Mouse (Mus musculus) thymus, adult 18-20 months (tissue): ENCODE data around the gene Socs7.

Experiments used
- DNase-seq, 2 experiments: peaks; one replicate each; pipeline ENCODE4 v3.0.0; 2022; ENCODE audit warnings: mixed read lengths in 2 of 2

The Socs7 gene

DNA sequence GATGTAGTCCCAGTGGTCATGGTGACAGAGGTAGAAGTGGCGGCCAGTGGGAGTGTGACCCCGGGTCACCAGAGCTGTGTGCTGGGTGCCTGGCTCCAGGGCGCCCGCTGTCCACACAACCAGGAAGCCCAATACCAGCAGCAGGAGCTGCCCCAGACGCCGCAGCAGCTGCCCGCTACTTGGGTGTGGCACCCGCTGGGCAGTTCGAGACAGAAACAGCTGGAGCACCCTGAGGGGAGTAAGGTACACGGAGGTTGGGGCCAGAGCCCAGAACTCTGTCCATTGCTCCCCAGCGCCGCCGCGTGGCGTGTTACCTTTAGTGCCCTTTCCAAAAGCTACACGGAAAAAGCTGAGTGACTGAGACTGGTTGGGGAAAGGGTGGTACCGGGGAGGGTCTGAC is 18.7 kb upstream of the Socs7 start:
- peak; percentile 21 to 26 for DNase-seq

DNA sequence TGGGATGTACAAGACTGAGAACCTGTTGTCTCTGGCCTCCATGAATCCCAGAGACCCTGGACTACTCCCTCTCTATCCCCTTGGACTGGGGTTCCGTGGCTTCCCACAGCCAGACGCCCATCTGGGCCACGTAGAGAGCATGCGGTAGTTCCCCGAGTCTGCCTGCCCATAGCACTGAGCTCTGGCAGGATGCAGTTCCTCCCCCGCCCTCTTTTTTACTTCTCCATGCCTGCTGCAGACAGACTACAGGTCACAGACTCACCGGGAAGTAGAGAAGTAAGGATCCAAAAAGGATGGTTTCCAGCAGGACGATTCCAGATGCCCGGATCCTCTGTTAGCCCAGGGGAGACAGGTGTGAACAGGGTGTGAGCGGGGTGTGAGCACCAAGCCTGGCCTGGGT is 16.9 kb upstream of the Socs7 start:
- no peak for DNase-seq

DNA sequence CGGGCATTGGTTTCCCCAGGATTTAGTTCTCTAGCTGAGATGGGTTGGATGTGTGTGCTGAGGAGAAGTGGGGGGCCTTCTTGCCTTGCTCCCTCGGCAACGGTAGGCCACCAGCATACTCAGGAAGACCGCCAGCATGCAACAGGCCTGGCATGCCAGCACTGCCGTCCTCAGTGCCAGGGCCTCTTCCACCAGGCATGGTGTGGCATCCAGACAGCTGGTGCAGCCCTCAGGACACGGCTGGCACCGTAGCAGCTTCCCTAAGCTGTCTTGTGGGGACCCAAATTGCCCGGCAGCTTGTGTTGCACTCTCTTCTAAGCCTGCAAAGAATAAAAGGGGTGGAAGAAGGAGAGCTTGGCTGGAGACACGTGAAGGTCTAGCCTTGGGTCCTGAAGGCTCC is 16.0 kb upstream of the Socs7 start:
- no peak for DNase-seq

DNA sequence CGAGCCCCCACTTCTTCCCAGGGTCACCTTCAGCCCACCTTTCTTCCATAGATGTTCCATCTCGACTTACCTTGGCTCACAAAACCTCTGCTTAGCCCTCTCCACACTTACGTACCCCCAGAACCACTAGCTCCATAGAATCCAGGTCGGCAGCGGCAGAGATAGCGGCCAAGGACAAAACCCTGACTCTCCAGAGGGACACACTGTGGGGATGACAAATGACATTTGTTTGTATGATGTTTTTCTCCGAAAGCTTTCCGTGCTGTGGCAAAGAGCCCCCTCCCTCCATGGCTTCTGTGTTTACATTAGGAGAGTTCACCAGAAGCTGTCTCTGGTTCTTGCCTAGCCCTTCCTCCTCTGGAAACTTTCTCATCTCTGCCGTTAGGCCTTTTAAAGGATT is 15.1 kb upstream of the Socs7 start:
- no peak for DNase-seq

DNA sequence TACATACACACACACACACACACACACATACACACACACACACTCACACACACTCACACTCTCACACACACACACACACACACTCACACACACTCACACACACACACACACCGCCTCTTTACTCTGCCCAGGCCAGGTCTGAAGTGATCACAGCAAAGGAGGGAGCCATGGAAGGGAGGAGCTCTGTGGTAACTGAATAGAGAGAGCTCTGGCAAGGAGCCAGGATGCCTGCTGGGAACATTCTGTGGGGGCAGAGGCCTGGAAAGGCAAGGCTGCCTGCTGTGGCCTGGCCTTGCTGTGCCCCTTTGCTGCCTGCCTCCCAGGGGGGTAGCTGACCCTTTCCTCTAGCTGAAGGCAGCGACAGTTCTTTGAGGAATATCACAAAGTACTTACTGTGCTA is 12.3 kb upstream of the Socs7 start:
- no peak for DNase-seq

DNA sequence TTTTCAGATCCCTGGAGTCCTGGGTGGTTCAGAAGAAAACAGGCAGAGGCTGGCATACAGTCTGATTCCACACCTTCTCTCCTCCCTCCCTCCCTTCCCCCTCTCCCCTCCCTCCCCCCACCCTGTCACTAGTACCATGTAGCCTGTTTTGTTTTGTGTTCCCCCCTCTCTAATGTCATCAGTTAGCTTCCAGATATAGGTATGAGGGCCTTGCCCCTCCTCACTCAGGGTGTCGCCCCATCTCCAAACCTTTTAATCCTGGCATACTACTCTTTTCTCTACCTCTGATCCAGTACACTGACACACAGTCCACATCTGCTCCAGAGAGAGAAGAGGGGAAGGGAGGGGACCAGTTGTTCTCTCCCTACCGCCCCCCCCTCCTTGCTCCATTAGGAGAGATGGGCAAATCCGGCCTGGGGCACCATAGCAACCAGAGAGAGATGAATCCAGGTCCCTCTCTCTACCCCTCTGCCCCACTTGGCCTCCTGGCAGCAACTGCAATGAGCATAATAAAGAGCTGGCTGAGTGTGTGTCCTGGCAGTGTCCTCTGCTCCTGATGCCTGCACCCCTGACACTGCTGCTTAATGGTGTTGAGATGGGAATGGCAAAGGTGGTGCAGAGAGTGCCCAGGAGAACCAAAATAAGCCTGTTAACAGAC is 10.2 kb upstream of the Socs7 start, which contains the start of gene Gpr179:
Gpr179 (minus strand) TSS at position 51 of the 658 bp plus-strand sequence.
- no peak for DNase-seq

DNA sequence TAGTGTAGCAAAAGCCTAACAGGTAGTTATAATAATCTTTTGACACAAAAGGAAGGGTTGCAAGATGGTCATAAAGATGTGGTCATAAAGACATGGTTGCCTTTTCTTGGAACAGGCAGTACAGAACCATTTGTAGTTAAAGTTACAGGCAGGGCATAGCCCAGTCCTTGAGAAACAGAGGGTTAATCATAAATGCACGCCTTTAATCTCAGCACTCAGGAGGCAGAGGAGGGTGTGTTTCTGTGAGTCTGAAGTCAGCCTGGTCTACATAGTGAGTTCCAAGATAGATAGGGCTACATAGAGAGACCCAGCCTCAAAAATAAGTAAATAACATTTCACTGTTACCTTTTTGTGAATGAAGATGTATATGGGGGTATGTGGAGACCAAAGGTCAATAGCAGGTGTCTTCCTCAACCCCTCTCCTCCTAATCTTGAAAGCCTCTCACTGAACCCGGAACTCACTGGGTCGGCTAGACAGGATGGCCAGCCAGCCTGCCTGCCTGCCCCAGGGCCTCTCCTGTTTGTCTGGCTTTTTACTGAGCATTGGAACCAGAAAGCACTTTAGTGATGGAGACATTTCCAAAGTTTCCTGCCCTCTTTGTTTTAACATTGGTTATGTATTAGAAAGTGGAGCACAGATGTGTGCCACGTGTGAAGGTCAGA is 9.3 kb upstream of the Socs7 start:
- DNase-seq, result no peak

DNA sequence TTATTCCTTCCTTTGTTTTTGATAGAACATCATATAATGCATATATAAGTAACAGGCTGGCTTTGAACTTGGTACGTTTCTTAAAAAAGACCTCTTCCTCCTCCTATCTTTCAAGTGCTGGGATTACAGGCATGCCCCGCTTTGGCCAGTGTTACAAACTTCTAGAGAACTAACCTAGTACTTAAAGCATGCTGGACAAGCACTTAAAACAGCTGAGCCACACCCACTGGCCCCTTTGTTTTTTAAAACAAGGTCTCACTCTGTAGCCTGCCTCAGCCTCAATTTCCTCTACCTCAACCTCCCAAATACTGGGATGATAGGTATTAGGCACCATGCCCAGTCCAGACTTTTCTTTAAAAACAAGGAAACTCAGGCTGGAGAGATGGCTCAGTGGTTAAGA is 7.7 kb upstream of the Socs7 start:
- no peak for DNase-seq

DNA sequence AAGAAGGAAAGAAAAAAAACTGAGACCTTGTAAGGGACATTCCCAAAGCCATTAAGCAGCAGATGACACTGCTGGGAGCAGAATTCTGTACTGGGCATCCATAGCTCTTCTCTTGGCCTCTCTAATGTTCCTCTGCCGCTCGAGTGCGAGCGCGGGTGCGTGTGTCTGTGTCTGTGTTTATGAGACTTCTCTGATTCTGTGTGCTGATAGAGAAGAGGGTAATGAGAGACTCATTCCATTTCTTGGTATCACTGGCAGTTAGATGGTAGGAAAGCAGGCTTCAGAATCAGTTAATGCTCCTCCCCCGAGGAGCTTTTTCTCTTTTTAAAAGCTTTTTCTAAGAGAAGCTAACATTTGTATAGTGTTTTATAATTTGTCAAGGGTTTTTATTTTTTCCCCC is 7.1 kb upstream of the Socs7 start:
- DNase-seq, result no peak

DNA sequence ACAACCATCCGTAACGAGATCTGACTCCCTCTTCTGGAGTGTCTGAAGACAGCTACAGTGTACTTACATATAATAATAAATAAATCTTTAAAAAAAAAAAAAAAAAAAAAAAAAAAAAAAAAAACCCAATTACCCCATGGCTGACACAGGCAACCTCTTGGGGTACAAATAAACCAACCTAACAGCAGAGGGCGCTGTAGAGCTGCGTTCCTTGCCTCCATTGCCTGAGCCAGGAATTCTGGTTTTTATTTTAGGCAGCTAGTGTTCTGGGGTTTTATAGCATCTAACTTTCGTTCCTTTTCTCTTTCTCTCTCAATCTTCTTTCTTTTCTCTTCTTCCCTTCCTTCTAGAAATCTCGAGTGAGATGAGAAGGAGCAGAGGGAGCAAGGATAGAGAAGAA is 4.7 kb upstream of the Socs7 start:
- DNase-seq, result peak; percentile 21 to 29

DNA sequence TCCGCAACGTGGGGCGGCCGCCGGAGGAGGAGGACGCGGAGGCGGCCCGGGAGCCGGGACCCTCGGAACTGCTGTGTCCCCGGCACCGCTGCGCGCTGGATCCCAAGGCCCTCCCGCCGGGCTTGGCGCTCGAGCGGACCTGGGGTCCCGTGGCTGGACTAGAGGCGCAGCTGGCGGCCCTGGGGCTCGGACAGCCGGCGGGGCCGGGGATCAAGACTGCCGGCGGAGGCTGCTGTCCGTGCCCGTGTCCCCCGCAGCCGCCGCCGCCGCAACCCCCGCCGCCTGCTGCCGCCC is 245 bp downstream of the Socs7 start:
- DNase-seq, result peak in 1 of 2 experiments; percentile 21

DNA sequence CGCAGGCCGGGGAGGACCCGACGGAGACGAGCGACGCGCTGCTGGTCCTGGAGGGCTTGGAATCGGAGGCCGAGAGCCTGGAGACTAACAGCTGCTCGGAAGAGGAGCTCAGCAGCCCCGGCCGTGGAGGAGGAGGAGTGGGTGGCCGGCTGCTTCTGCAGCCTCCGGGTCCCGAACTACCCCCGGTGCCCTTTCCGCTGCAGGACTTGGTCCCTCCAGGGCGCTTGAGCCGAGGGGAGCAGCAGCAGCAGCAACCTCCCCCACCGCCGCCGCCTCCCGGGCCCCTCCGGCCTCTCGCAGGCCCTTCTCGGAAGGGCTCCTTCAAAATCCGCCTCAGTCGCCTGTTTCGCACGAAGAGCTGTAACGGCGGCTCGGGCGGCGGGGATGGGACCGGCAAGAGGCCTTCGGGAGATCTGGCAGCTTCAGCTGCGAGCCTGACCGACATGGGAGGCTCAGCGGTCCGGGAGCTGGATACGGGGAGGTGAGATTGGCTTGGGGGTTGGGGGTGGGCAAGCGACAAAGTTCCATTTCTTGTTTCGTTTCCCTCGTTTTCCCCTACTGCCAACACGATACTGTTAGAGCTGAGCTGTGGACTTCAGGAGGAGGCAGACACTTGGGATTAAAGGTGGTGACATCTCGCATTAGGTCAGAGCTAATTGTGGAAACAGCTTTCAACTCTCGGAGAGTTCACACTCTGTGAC is 742 bp downstream of the Socs7 start:
- DNase-seq, result peak; percentile 13 to 29

DNA sequence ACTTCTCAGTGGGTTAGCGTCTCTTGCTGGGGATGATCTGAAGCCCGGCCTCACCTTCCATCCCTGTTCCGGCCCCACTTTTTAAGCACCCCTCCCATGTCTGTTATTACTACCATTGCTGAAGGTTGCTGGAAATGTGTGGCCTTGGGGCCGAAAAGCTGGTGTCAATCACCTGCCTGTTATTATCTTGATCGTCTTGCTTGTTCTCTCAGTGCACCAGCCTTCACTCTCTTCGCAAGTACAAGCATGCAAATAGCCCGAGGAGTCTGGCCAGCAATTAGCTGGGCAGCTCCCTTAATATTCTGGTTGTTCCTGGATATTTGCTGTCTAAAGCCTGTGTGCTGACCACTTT is 1.3 kb downstream of the Socs7 start:
- DNase-seq, result no peak

DNA sequence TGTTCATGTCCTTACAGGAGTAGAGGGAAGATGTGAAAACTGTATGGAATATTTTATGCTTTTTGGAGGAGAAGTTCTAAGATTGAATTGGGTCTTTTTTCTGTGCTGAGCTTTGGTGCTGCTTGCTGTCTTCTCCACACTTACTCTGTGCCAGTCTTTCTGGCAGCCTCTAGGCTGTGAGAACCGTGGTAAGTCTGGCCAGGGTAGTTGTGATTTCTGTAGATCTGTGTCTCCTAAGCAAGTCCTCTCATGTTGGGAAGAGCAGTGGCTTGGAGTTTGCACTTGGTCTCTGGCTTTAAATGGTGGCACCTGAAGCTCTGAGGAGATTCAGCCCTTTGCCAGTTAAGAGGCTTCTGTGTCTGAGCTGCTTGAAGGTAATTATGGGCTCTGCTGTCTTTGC is 3.2 kb downstream of the Socs7 start:
- DNase-seq, result no peak

DNA sequence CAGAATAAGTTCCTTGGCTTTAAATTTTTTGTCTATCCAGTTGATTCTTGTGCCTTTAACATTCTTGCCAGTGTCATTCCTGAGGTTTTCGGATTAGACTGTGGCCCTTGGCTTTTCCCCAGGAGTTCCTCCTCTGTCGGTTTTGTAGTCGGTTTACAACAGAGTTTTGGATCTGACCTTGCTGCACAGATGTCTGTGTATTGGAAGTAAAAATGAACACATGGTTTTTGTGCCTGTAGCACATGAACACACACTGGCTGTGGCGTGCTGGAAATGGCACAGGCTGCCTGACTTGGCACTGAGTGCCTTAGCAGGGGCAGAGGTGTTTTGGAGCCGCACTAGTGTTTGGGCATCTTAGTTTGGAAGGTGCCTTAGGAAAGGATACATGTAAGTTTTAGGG is 6.2 kb downstream of the Socs7 start:
- no peak for DNase-seq

DNA sequence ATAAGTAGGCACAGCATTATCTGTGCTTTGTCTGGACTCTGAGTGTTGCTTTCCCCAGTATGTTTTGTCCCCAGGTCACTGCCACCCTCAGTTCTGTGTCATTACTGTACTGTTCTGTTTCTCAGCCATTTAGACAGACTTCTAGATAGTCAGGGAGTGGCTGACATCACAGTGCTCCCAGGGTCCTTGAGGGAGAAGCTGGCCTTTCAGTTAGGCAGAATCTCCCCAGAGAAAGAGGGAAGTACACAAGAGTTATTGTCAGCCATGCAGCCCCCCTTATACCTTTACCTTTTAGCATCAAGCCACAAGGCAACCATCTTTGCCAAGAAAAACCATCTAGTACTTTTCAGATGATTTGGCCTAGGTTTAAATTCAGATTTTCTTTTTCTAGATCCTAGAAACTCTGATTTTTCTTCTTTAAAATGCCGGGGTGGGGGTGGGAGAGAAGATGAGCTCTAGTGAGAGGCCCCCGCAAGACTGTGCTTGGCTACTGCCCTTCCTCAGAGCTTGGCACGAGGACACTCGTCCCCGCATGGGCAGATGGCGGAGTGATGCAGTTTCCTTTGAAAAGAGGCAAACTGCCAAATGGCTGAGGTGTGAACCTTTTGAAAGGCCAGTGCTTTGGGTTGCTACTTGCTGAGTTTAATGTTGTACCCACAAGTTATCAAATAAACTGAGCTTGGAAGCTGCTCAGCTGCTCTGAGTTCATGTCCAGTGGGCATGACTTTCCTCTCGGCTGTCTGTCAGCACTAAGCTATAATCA is 8.2 kb downstream of the Socs7 start:
- DNase-seq, result no peak

DNA sequence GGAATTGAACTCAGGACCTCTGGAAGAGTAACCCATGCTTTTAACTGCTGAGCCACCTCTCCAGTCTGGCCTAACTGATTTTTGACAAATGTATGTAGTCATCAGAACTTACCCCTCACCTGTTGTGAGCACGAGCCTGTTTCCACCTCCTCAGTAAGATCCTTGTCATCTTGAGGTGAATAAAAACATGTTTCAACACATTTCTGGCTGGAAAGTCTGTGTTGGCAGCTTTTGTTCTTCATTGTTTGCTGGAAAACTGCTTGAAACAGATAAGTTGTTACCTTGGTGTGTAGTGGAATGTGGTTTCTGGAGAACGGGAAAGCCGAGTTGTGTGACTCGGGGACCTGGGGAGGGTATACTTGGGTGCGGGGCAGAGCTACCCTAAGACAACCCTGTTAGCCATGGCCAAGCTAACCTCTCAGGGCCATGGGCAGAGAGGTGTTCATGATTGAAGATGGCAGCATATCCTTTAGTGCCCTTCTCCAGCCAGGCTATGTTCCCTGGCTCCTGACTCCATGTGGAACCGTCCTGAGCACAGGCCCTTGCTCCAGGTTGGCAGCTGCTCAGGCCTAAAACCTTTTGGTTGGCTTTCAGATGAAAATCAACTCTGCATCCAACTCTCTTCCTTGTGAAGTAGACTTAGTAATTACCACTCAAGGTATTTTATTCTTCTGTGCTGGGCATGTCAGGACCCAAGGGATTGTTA is 10.0 kb downstream of the Socs7 start:
- no peak for DNase-seq

DNA sequence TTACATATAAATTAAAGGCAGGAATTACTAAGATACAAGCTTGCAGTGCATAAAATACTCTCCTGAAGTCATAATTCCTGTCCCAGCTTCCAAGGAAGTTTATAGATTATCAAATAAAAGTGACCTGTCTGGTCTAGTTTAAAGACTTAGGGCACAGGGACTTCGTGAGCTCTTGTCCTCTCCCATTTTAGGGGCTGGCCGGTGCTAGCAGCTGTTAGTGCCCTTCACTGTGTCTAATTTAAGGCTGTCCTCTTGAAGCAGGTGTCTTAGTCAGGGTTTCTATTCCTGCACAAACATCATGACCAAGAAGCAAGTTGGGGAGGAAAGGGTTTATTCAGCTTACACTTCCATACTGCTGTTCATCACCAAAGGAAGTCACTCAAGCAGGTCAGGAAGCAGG is 11.1 kb downstream of the Socs7 start:
- no peak for DNase-seq

DNA sequence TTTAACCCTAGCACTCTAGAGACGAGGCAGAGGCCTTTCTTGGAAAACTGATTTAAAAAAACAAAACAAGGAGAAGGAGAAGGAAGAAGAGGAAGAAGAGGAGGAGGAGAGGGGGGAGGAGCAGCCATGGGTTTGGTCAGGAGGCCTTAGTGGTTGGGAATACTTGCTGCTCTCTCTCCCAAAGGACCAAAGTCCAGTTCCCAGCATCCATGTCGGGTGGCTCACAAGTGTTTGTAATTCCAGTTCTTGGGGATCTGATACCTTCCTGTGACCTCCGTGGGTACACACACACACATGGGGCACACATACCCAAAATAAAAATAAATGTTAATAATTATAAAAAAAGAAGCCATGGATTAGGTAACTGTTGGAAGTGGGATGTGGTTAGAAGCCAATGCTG is 17.7 kb downstream of the Socs7 start:
- no peak for DNase-seq

DNA sequence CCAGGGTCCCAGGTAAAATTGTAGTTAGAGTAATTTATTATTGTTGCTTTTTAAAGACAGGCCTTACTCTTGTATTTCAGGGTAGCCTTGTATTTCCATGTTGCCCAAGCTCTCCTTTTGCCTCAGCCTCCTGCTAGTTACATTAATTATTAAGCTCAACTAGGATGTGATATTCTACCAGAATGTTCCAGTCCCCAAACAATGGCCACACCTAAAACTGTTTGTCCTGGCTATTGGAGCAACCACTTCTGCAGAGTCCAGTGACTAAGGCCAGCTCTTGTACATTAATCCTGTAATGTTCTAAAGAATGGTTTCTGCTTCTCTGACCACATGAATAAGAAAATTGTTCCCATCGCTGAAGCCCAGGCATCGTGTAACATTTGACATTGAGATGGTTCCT is 20.7 kb downstream of the Socs7 start:
- no peak for DNase-seq

DNA sequence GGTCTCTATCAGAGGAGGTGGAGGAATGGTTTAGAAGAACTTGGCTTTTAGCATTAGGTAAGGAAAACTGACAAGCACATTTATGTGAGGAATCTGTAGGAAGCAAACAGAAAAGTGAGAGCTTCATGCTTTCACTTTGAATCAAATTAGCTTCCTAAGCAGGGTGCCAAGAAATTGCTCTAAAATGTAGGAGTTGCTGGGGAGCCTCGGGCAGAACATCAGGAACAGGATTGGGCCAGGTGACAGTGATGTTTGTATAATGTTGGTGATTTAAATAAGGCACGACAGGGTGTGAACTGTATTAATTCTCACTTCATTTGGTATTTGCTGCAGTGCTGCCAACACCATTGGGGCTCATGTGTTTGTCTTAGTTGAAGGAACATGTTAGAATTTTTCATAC is 21.4 kb downstream of the Socs7 start:
- no peak for DNase-seq

DNA sequence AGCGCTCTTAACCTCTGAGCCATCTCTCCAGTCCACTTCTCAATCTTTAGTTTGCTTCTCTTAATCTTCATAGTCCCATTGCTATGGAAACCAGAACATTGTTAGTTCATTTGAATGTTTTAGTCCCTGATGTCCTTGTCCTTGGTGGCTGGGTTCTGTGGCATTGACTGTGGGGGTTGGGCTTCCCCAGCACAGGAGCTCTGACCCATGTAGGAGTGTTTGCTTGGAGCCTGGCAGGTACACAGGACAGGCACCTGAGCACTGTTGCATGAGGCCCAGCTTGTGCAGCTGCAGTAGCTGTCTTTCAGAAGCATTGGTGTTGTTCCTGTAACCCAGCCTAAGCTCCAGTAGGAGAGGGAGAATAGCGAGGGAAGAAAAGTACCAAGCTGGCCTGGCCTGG is 25.5 kb downstream of the Socs7 start:
- no peak for DNase-seq

DNA sequence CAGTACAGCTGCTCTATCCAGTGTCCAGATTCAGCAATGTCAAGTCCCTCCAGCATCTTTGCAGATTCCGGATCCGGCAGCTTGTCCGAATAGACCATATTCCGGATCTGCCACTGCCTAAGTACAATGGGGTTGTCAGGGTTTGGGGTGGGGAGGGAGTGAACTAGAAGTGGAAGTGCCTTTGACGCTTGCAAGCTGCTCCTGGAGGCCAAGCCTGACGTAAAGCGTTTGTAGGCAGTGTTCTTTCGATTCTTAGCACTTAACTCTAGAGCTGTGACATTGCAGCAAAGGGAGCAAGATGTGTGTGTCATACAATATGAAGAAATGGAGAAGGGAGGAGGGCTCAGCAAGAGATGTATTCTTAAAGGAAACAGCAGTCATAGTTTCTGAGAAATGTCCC is 26.8 kb downstream of the Socs7 start:
- no peak for DNase-seq
